Mouse (Mus musculus) retina, embryonic 14.5 days (tissue): ENCODE data around the gene Ccl2.
A peak's percentile ranks its signal among the peaks of the same experiment; 100 is the strongest.

Experiments
- DNase-seq: peaks from one replicate; pipeline ENCODE4 v3.0.0-alpha.2; 2015; ENCODE audit warnings: low spot score

Gene Ccl2

DNA sequence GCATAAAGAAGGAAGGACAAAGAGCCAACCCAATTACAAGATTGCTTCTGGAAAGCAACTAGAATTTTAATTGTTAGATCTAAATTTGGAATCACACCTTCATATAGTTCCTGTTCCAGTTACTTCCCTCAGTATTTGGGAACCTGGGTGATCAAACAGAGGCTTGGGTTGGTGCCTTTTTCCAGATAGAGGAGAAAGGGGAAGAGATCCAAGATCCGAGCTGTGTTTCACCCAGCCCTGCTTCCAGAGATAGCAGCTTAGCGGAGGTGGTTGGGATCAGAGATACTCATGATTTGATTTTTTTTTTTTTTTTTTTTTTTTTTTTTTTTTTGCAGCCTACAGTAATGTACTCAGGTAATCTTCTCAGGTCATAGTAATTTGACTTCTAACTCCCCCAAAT is 486 bp downstream of the Ccl2 start:
- no peak for DNase-seq

- no peak for DNase-seq
These were observed 3.2 kb downstream of the Ccl2 start, which contains the start of gene Gm17268 for GRCm38 (mm10) chr11:82038535-82038934. TSS of gene Gm17268 (minus strand) at chr11:82038562.

DNA sequence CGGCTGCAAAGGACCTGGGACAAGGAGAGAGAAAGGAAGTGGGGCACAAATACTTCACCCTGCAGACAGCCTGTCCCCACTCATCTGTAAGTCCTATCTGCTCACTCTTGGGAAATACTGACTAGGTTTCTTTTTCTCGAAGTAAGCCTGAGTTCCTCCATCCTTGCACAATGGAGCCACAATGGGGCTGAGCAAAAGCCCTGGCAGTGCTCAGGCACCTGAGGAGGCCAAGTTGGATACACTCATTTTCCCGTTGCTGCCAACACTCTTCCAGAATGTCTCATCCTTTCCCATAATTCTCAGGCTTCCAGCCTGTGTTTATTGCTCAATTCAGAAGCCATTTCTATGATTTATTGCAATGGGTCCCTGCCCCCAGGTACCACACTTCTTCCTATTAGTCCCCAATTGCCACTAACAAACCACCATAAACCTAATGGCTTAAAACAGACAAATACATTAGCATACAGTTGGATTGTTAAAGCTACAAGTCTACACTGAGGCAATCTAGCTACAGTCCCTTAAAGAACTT is 3.8 kb downstream of the Ccl2 start:
- DNase-seq, result no peak

DNA sequence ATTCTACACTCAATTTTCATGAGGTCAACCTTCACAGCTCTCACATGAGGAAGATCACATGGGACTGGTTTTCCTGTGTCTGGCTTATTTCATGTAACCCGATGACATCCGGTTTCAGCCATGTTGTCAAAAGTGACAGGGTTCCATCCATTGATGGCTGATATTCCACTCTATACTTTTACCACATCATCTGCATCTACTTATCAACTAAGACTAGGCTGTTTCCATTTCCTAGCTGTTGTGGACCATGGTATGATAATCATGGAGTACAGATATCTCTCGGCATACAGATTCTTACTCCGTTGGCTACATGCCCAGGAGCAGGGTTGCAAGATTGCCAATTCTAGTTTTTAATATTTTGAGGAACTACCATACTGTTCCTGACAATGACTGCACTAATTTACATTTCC is 6.3 kb downstream of the Ccl2 start:
- DNase-seq, result no peak

- no peak for DNase-seq
These were observed 10.1 kb downstream of the Ccl2 start, which contains the start of gene Ccl7 for GRCm38 (mm10) chr11:82045471-82045870. TSS of gene Ccl7 (plus strand) at chr11:82045712.

DNA sequence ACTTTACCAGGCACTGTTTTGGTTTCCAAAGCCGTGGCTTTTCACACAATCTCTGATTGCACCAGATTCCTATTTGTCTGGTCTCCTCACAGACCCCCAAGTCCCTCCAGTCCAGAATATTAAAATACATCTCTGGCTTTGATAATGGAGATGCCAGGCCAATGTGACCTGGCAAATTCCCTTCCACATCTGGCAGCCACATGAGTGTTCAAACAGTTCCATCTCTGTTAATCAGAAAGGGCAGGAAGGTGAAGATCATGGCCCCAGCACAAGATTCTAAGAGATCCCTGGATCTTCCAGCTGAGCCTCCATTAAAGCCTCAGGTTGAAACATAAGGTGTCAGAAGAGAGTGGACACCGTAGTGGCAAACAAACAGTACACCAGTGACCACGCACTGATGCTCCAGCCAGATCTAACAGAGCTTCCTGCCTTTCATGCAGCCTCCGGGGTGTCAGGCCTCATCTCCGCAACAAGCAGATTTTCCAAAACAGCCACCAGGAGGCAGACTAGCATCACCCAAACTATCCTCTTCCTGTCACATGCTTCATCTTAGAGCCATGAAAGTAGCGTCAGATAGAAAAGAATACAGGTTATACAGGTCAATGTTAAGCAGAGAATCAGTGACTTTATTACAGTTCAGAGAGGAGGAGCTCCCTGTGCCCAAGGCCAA is 12.5 kb downstream of the Ccl2 start:
- peak; percentile 68 for DNase-seq

GRCm38 (mm10) chr11:82053849-82054248 is 18.5 kb downstream of the Ccl2 start:
- DNase-seq, result no peak

DNA sequence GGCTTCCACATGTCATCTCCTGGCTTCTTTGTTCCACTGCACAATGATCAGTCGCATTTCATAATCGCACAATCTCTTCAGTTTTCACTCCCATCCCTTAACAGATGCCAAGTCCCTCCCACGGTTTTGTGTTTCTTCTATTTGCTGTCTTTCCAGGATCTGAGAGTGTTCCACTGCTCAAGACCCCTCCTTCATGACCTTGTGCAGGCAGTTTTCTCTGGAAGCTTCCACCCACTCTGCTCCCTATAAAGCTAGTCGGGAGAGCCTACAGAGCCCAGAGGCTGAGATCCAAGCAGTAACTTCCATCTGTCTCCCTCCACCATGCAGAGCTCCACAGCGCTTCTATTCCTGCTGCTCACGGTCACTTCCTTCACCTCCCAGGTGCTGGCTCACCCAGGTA is 22.3 kb downstream of the Ccl2 start, which contains the start of gene Ccl11:
Gene Ccl11, plus strand, starts transcription at position 178 of the 400 bp plus-strand sequence.
- no peak for DNase-seq

DNA sequence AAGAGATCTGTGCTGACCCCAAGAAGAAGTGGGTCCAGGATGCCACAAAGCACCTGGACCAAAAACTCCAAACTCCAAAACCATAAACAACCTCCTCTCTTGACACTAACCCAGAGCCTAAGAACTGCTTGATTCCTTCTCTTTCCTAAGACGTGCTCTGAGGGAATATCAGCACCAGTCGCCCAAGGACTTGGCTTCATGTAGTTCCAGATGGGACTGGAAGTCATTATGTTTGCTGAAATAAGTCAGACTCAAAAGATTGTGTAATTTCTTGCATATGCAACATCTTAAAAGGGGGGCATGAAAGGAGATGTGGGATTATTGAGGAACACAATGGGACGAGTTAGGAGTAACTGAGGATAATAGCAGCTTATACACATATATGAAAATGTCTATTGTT is 26.9 kb downstream of the Ccl2 start:
- no peak for DNase-seq

DNA sequence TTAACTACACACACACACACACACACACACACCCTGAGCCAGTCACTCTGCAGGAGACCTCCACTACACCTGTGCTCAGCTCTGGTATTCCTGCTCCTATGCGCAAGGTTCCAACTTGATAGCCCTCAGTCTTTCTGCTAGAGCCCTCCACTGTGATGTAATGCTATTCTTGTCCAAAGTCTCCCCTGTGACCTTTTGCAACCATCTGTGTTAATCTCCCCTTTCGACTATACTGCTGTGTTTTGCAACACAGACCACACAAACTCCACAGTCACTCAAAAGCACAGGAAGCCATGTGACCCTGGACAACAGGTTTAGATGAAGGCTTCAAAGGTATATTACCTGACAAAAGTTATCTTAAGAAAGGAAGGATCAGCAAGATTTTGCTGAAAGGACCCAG is 28.1 kb downstream of the Ccl2 start:
- DNase-seq, result no peak

DNA sequence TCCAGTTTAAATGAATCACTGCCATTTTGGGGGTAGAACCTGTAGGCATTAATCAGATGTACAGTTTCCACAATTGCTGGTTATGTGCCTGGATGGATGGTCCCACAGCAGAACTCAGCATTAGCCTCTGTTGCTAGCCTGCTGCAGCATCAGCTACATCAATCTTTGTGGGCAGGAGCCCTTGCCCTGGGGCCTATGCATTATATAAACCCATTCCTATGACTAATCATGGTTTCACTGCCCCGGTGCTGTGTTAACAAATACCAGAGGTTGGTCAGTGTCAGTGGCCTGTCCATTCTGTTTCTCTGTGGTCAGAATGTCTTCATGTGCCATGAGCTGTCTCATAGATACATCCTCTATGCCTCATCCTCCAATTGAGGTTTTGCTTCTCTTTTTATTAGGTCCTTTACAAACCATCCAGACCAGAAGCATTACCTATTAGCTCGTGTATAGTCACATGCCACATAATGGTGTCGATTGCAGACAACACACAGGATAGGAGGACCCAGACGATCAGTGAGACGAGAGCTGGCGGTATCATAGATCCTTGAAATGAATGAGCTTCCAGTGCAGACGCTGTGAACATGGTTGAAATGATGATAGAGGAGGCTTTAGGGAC is 31.7 kb downstream of the Ccl2 start:
- no peak for DNase-seq

DNA sequence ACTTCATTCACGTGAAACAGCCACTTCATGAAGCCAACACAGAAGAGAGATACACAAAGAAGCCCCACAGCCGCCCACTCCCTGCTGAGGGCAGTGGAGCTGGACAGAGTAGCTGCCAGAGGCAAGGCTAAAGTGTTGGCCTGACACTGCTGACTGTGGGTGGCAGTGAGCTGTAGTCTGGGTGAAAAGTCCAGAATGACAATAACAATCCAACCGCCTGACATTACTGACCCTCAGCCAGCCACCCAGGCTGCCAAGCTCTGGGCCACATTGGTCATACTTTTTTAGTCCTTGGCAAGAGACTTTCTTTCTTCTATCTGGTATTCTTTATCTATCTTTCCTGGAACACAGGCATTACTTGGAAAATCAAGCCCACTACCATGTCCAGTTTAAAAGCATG is 35.7 kb downstream of the Ccl2 start:
- no peak for DNase-seq

- no peak for DNase-seq
These were observed 37.0 kb downstream of the Ccl2 start for GRCm38 (mm10) chr11:82072374-82072773.

GRCm38 (mm10) chr11:82072984-82073383 is 37.6 kb downstream of the Ccl2 start:
- DNase-seq, result no peak

DNA sequence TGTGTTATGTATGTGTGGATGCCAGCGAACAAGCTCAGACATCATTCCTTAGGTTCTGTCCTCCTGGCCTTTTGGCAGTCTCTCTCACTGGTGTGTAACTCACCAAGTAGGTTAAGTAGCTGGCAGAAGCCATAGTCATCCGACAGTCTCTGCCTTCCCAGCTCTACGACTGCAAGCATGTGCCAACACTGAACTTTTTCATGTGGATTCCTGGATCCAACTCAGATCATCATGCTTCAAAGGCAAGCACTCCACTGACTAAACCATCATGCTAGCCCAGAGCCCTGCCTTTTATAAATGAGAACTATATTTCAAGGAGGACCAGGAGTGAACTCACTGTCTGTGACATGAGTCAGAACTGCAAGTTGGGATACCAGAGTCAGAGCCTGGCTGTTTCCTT is 38.3 kb downstream of the Ccl2 start:
- DNase-seq, result no peak

DNA sequence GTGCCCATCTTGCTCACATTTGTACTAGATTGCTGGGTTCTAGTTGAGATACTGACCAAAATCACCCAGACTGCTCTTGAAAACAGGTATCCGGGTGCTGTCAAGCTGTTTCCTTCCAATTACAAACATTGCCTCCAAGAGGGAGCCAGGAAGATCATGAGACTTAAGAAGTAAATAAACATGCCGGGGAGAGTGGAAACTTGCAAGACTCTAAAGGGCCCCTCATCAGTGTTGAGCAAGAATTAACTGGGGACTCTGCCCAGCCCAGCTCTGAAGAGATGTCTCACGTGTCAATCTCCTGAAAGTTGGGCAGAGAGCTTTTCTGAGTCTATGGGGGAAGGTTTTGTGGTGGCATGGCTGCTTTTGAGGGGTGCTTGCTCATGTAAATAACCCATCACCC is 41.7 kb downstream of the Ccl2 start:
- no peak for DNase-seq

- no peak for DNase-seq
These were observed 42.9 kb downstream of the Ccl2 start for GRCm38 (mm10) chr11:82078136-82078730.

GRCm38 (mm10) chr11:82080865-82081264 is 45.5 kb downstream of the Ccl2 start:
- DNase-seq, result no peak

- DNase-seq, result no peak
These were observed 49.0 kb downstream of the Ccl2 start for GRCm38 (mm10) chr11:82084360-82084759.
